Mouse (Mus musculus): ENCODE results near the gene Ltbp1. TPM values are rescaled to one million over a fixed set of nuclear protein-coding genes. Genes with fewer than 3 reads are reported as not detected.

The Ltbp1 gene
- polyA plus RNA-seq, 1 experiment = 4.7 TPM

GRCm38 (mm10) chr17:75096727-75097126 lies 91.4 kb downstream of the Ltbp1 start:
- H3K4me3 ChIP-seq (ENCODE audit: insufficient read depth, low read length) = no peak overlapping the region
- no peak overlapping the region for H3K27ac ChIP-seq (ENCODE audit: insufficient read depth, low read length)
- H3K4me1 ChIP-seq (ENCODE audit: control insufficient read depth, insufficient read depth, low read length) = no peaks in the 10 kb centered on the region
- TF ChIP-seq CTCF (IDR thresholded peaks at IDR 0.05; ENCODE audit: extremely low read depth, insufficient read depth, low read length) (no peak), POLR2A (IDR thresholded peaks at IDR 0.05; ENCODE audit: extremely low read depth, insufficient read depth, low read length) (no peak)

GRCm38 (mm10) chr17:75097367-75097766 lies 92.0 kb downstream of the Ltbp1 start:
- Histone ChIP-seq H3K4me1 (ENCODE audit: control insufficient read depth, insufficient read depth, low read length) (no peaks in the 10 kb centered on the region), H3K27ac (ENCODE audit: insufficient read depth, low read length) (no peak overlapping the region), H3K4me3 (ENCODE audit: insufficient read depth, low read length) (no peak overlapping the region)
- TF ChIP-seq POLR2A (IDR thresholded peaks at IDR 0.05; ENCODE audit: extremely low read depth, insufficient read depth, low read length) (no peak), CTCF (IDR thresholded peaks at IDR 0.05; ENCODE audit: extremely low read depth, insufficient read depth, low read length) (no peak)

GRCm38 (mm10) chr17:75101215-75101614 lies 95.8 kb downstream of the Ltbp1 start:
- H3K4me1 ChIP-seq (ENCODE audit: control insufficient read depth, insufficient read depth, low read length) = no peaks in the 10 kb centered on the region
- TF ChIP-seq POLR2A (IDR thresholded peaks at IDR 0.05; ENCODE audit: extremely low read depth, insufficient read depth, low read length) (no peak), CTCF (IDR thresholded peaks at IDR 0.05; ENCODE audit: extremely low read depth, insufficient read depth, low read length) (no peak)
- no peak overlapping the region for H3K4me3 ChIP-seq (ENCODE audit: insufficient read depth, low read length)
- no peak overlapping the region for H3K27ac ChIP-seq (ENCODE audit: insufficient read depth, low read length)

GRCm38 (mm10) chr17:75101994-75102393 lies 96.6 kb downstream of the Ltbp1 start:
- no peak for TF ChIP-seq CTCF (IDR thresholded peaks at IDR 0.05; ENCODE audit: extremely low read depth, insufficient read depth, low read length)
- TF ChIP-seq POLR2A (IDR thresholded peaks at IDR 0.05; ENCODE audit: extremely low read depth, insufficient read depth, low read length) = no peak
- Histone ChIP-seq H3K27ac (ENCODE audit: insufficient read depth, low read length) (no peak overlapping the region), H3K4me1 (ENCODE audit: control insufficient read depth, insufficient read depth, low read length) (no peaks in the 10 kb centered on the region), H3K4me3 (ENCODE audit: insufficient read depth, low read length) (no peak overlapping the region)

- Histone ChIP-seq H3K27ac (ENCODE audit: insufficient read depth, low read length) (no peak overlapping the region), H3K4me3 (ENCODE audit: insufficient read depth, low read length) (no peak overlapping the region), H3K4me1 (ENCODE audit: control insufficient read depth, insufficient read depth, low read length) (no peaks in the 10 kb centered on the region)
- no peak for TF ChIP-seq POLR2A (IDR thresholded peaks at IDR 0.05; ENCODE audit: extremely low read depth, insufficient read depth, low read length)
- TF ChIP-seq CTCF (IDR thresholded peaks at IDR 0.05; ENCODE audit: extremely low read depth, insufficient read depth, low read length) = no peak
Observed at GRCm38 (mm10) chr17:75107412-75107811, 102.0 kb downstream of the Ltbp1 start.

- H3K4me1 ChIP-seq (ENCODE audit: control insufficient read depth, insufficient read depth, low read length) = no peaks in the 10 kb centered on the region
- H3K4me3 ChIP-seq (ENCODE audit: insufficient read depth, low read length) = no peak overlapping the region
- no peak for TF ChIP-seq POLR2A (IDR thresholded peaks at IDR 0.05; ENCODE audit: extremely low read depth, insufficient read depth, low read length)
- TF ChIP-seq CTCF (IDR thresholded peaks at IDR 0.05; ENCODE audit: extremely low read depth, insufficient read depth, low read length) = no peak
- no peak overlapping the region for H3K27ac ChIP-seq (ENCODE audit: insufficient read depth, low read length)
Observed at GRCm38 (mm10) chr17:75107879-75108278, 102.5 kb downstream of the Ltbp1 start.

GRCm38 (mm10) chr17:75109081-75109716 lies 103.8 kb downstream of the Ltbp1 start:
- H3K4me1 ChIP-seq (ENCODE audit: control insufficient read depth, insufficient read depth, low read length) = no peaks in the 10 kb centered on the region
- H3K27ac ChIP-seq (ENCODE audit: insufficient read depth, low read length) = no peak overlapping the region
- no peak for TF ChIP-seq POLR2A (IDR thresholded peaks at IDR 0.05; ENCODE audit: extremely low read depth, insufficient read depth, low read length)
- no peak for TF ChIP-seq CTCF (IDR thresholded peaks at IDR 0.05; ENCODE audit: extremely low read depth, insufficient read depth, low read length)
- H3K4me3 ChIP-seq (ENCODE audit: insufficient read depth, low read length) = no peak overlapping the region

GRCm38 (mm10) chr17:75110252-75111205 lies 105.2 kb downstream of the Ltbp1 start:
- Histone ChIP-seq H3K4me1 (ENCODE audit: control insufficient read depth, insufficient read depth, low read length) (no peaks in the 10 kb centered on the region), H3K4me3 (ENCODE audit: insufficient read depth, low read length) (no peak overlapping the region), H3K27ac (ENCODE audit: insufficient read depth, low read length) (no peak overlapping the region)
- TF ChIP-seq CTCF (IDR thresholded peaks at IDR 0.05; ENCODE audit: extremely low read depth, insufficient read depth, low read length) (no peak), POLR2A (IDR thresholded peaks at IDR 0.05; ENCODE audit: extremely low read depth, insufficient read depth, low read length) (no peak)

GRCm38 (mm10) chr17:75115594-75115993 lies 110.2 kb downstream of the Ltbp1 start:
- Histone ChIP-seq H3K4me1 (ENCODE audit: control insufficient read depth, insufficient read depth, low read length) (no peaks in the 10 kb centered on the region), H3K4me3 (ENCODE audit: insufficient read depth, low read length) (no peak overlapping the region), H3K27ac (ENCODE audit: insufficient read depth, low read length) (no peak overlapping the region)
- TF ChIP-seq CTCF (IDR thresholded peaks at IDR 0.05; ENCODE audit: extremely low read depth, insufficient read depth, low read length) (no peak), POLR2A (IDR thresholded peaks at IDR 0.05; ENCODE audit: extremely low read depth, insufficient read depth, low read length) (no peak)
